Mouse (Mus musculus) embryonic facial prominence, embryonic 15.5 days (tissue): ENCODE results near the gene Nmt1. TPM values are rescaled to one million over a fixed set of nuclear protein-coding genes. Genes with fewer than 3 reads are reported as not detected.
A peak's percentile ranks its signal among the peaks of the same experiment; 100 is the strongest.

Experiments used
- ATAC-seq: fragments of 200-750 bp; cut with Nextera tagmentation; 2 replicates; pipeline ENCODE4 v1.8.0; 2017; ENCODE audit warnings: low read depth, moderate TSS enrichment; ENCODE audit not compliant: insufficient number of reproducible peaks, low FRiP score, low TSS enrichment
- H3K27ac ChIP-seq: fragments of 300-500 bp; sonication (generic); replicated peaks from 2 replicates; pipeline ENCODE4 v1.5.1; 2015; ENCODE audit warnings: mild to moderate bottlenecking, inconsistent platforms
- H3K27me3 ChIP-seq: fragments of 300-500 bp; sonication (generic); 2 replicates; pipeline ENCODE4 v1.6.1; 2015; ENCODE audit warnings: inconsistent platforms
- H3K36me3 ChIP-seq: fragments of 300-500 bp; sonication (generic); 2 replicates; pipeline ENCODE4 v1.6.1; 2015; ENCODE audit warnings: mild to moderate bottlenecking, inconsistent platforms
- H3K4me1 ChIP-seq: fragments of 300-500 bp; sonication (generic); 2 replicates; pipeline ENCODE4 v1.6.1; 2015; ENCODE audit warnings: inconsistent platforms
- H3K4me2 ChIP-seq: fragments of 300-500 bp; sonication (generic); replicated peaks from 2 replicates; pipeline ENCODE4 v1.6.1; 2015; ENCODE audit warnings: mild to moderate bottlenecking, inconsistent platforms
- H3K4me3 ChIP-seq: fragments of 300-500 bp; sonication (generic); replicated peaks from 2 replicates; pipeline ENCODE4 v1.5.1; 2015; ENCODE audit warnings: mild to moderate bottlenecking, inconsistent platforms
- H3K9ac ChIP-seq: fragments of 300-500 bp; sonication (generic); 2 replicates; pipeline ENCODE4 v1.6.1; 2015; ENCODE audit warnings: inconsistent platforms
- H3K9me3 ChIP-seq: fragments of 300-500 bp; sonication (generic); replicated peaks from 2 replicates; pipeline ENCODE4 v1.6.1; 2016; ENCODE audit warnings: inconsistent platforms
- WGBS: fragments of 180-500 bp; shearing (Covaris S2); methylation state at CpG from one replicate; pipeline ENCODE4 v1.1.7; 2015; 5-methylcytosine and 5-hydroxymethylcytosine counted together
- polyA plus RNA-seq: library from polyadenylated mRNA; unstranded; fragments of >200 nt; fragmentation: Nextera tagmentation; extraction: Ambion mirVana; gene quantifications from 2 replicates; pipeline ENCODE4 v1.2.1, GENCODE M21; 2015

Gene Nmt1
- 49.5 and 52.9 TPM in 2 replicates for polyA plus RNA-seq

GRCm38 (mm10) chr11:103028176-103028891, at the start of gene Nmt1, which contains the start of gene Dcakd:
Gene Nmt1, plus strand, starts transcription at chr11:103028190.
Gene Dcakd, minus strand, starts transcription at chr11:103028333.
- no peaks in the 10 kb centered on the region for H3K9me3 ChIP-seq
- H3K4me3 ChIP-seq = peak within 1 kb of the TSS; percentile 75
- 0% methylated on average over 36 of the region's 36 CpGs for WGBS
- H3K9ac ChIP-seq = peak within 1 kb of the TSS; percentile 62
- H3K36me3 ChIP-seq = peaks cover 18% of the 10 kb centered on the region; the same call in 1 of the 2 replicates
- H3K27ac ChIP-seq = peak within 1 kb of the TSS; percentile 77
- H3K27me3 ChIP-seq = no peaks in the 10 kb centered on the region
- H3K4me1 ChIP-seq = peaks cover 42% of the 10 kb centered on the region
- peak within 1 kb of the TSS; percentile 59 for H3K4me2 ChIP-seq
- ATAC-seq = peak; percentile 99

GRCm38 (mm10) chr11:102981151-102981890, 46.7 kb upstream of the Nmt1 start:
- no peak overlapping the region for H3K4me3 ChIP-seq
- no peak for ATAC-seq
- 50% methylated on average over 10 of the region's 10 CpGs for WGBS
- no peak overlapping the region for H3K4me2 ChIP-seq
- H3K4me1 ChIP-seq = no peaks in the 10 kb centered on the region
- no peaks in the 10 kb centered on the region for H3K9me3 ChIP-seq
- no peaks in the 10 kb centered on the region for H3K36me3 ChIP-seq
- H3K27me3 ChIP-seq = no peaks in the 10 kb centered on the region
- no peak overlapping the region for H3K27ac ChIP-seq
- H3K9ac ChIP-seq = no peak overlapping the region

- no peak overlapping the region for H3K4me3 ChIP-seq
- H3K4me1 ChIP-seq = no peaks in the 10 kb centered on the region
- no peak for ATAC-seq
- peaks cover 7% of the 10 kb centered on the region for H3K27me3 ChIP-seq
- H3K9ac ChIP-seq = no peak overlapping the region
- H3K4me2 ChIP-seq = no peak overlapping the region
- no peaks in the 10 kb centered on the region for H3K36me3 ChIP-seq
- 90% methylated on average over 9 of the region's 9 CpGs for WGBS
- H3K27ac ChIP-seq = no peak overlapping the region
- H3K9me3 ChIP-seq = no peaks in the 10 kb centered on the region
Measured at GRCm38 (mm10) chr11:102984086-102984485, 43.9 kb upstream of the Nmt1 start.

GRCm38 (mm10) chr11:102984615-102985014, 43.4 kb upstream of the Nmt1 start:
- Histone ChIP-seq H3K4me1 (peaks cover 1% of the 10 kb centered on the region), H3K36me3 (no peaks in the 10 kb centered on the region), H3K9ac (no peak overlapping the region), H3K27ac (no peak overlapping the region), H3K27me3 (peaks cover 12% of the 10 kb centered on the region), H3K9me3 (no peaks in the 10 kb centered on the region), H3K4me3 (no peak overlapping the region), H3K4me2 (no peak overlapping the region)
- WGBS = 60% methylated on average over 4 of the region's 4 CpGs
- ATAC-seq = no peak

GRCm38 (mm10) chr11:102985160-102985559, 42.8 kb upstream of the Nmt1 start:
- H3K9me3 ChIP-seq = no peaks in the 10 kb centered on the region
- H3K4me2 ChIP-seq = no peak overlapping the region
- H3K4me1 ChIP-seq = peaks cover 7% of the 10 kb centered on the region
- 56% methylated on average over 6 of the region's 6 CpGs for WGBS
- no peak overlapping the region for H3K9ac ChIP-seq
- no peak for ATAC-seq
- no peak overlapping the region for H3K4me3 ChIP-seq
- peaks cover 18% of the 10 kb centered on the region for H3K27me3 ChIP-seq
- H3K36me3 ChIP-seq = no peaks in the 10 kb centered on the region
- H3K27ac ChIP-seq = no peak overlapping the region

GRCm38 (mm10) chr11:102989641-102990151, 38.3 kb upstream of the Nmt1 start:
- Histone ChIP-seq H3K36me3 (peaks cover 8% of the 10 kb centered on the region), H3K27ac (no peak overlapping the region), H3K9me3 (no peaks in the 10 kb centered on the region), H3K27me3 (peaks cover 38% of the 10 kb centered on the region), H3K4me1 (peaks cover 22% of the 10 kb centered on the region), H3K9ac (peak overlapping the region; percentile 50; the same call in 1 of the 2 replicates), H3K4me3 (peak overlapping the region; percentile 46), H3K4me2 (peak overlapping the region; percentile 85)
- ATAC-seq = no peak
- WGBS = 6% methylated on average over 28 of the region's 28 CpGs

- H3K4me2 ChIP-seq = peak overlapping the region; percentile 85
- H3K4me1 ChIP-seq = peaks cover 22% of the 10 kb centered on the region
- no peak for ATAC-seq
- WGBS = 3% methylated on average over 29 of the region's 29 CpGs
- peaks cover 13% of the 10 kb centered on the region for H3K36me3 ChIP-seq
- H3K27ac ChIP-seq = no peak overlapping the region
- H3K27me3 ChIP-seq = peaks cover 38% of the 10 kb centered on the region
- peak overlapping the region; percentile 50; the same call in 1 of the 2 replicates for H3K9ac ChIP-seq
- H3K4me3 ChIP-seq = peak overlapping the region; percentile 46
- no peaks in the 10 kb centered on the region for H3K9me3 ChIP-seq
Measured at GRCm38 (mm10) chr11:102990152-102990663, 37.8 kb upstream of the Nmt1 start.

GRCm38 (mm10) chr11:102991681-102992080, 36.3 kb upstream of the Nmt1 start:
- peaks cover 27% of the 10 kb centered on the region for H3K4me1 ChIP-seq
- H3K27me3 ChIP-seq = peaks cover 38% of the 10 kb centered on the region
- H3K9ac ChIP-seq = no peak overlapping the region
- H3K4me3 ChIP-seq = peak overlapping the region; percentile 14; the same call in 1 of the 2 replicates
- WGBS = 2% methylated on average over 16 of the region's 16 CpGs
- no peak for ATAC-seq
- H3K4me2 ChIP-seq = peak overlapping the region; percentile 32
- H3K36me3 ChIP-seq = peaks cover 26% of the 10 kb centered on the region
- H3K9me3 ChIP-seq = no peaks in the 10 kb centered on the region
- H3K27ac ChIP-seq = no peak overlapping the region

GRCm38 (mm10) chr11:102992940-102993339, 35.0 kb upstream of the Nmt1 start:
- ATAC-seq = no peak
- Histone ChIP-seq H3K4me3 (no peak overlapping the region), H3K4me2 (no peak overlapping the region), H3K9me3 (no peaks in the 10 kb centered on the region), H3K9ac (no peak overlapping the region), H3K36me3 (peaks cover 38% of the 10 kb centered on the region), H3K4me1 (peaks cover 27% of the 10 kb centered on the region), H3K27me3 (peaks cover 38% of the 10 kb centered on the region), H3K27ac (no peak overlapping the region)
- WGBS = 5% methylated on average over 5 of the region's 5 CpGs

GRCm38 (mm10) chr11:102993420-102994029, 34.5 kb upstream of the Nmt1 start:
- Histone ChIP-seq H3K9me3 (no peaks in the 10 kb centered on the region), H3K27me3 (peaks cover 37% of the 10 kb centered on the region), H3K27ac (no peak overlapping the region), H3K9ac (no peak overlapping the region), H3K4me3 (no peak overlapping the region), H3K4me2 (no peak overlapping the region), H3K4me1 (peaks cover 33% of the 10 kb centered on the region), H3K36me3 (peaks cover 43% of the 10 kb centered on the region)
- WGBS = 43% methylated on average over 17 of the region's 17 CpGs
- no peak for ATAC-seq

- Histone ChIP-seq H3K27me3 (peaks cover 23% of the 10 kb centered on the region), H3K9me3 (no peaks in the 10 kb centered on the region), H3K36me3 (peaks cover 58% of the 10 kb centered on the region), H3K4me2 (no peak overlapping the region), H3K4me3 (no peak overlapping the region), H3K27ac (no peak overlapping the region), H3K4me1 (peaks cover 29% of the 10 kb centered on the region), H3K9ac (no peak overlapping the region)
- ATAC-seq = no peak
- 90% methylated on average over 18 of the region's 18 CpGs for WGBS
Measured at GRCm38 (mm10) chr11:102994952-102995351, 33.0 kb upstream of the Nmt1 start.
